Mouse (Mus musculus): Measurements from ENCODE around the gene Myzap.
"Not testable (repeated sequence)": the region's sequence is repeated elsewhere in the genome, so short reads cannot be mapped to it uniquely, and the experiment has no call there.

Gene Myzap

GRCm38 (mm10) chr9:71484871-71485474, 107.2 kb downstream of the Myzap start:
- in situ Hi-C loops (cut with MboI, MseI) = no loop called here

- in situ Hi-C loops (cut with MboI, MseI) = not testable (repeated sequence)
Measured at GRCm38 (mm10) chr9:71483872-71484271, 108.3 kb downstream of the Myzap start.

- in situ Hi-C loops (cut with MboI, MseI) = no loop called here
Measured at GRCm38 (mm10) chr9:71480305-71480704, 111.9 kb downstream of the Myzap start.

GRCm38 (mm10) chr9:71479413-71479812, 112.7 kb downstream of the Myzap start:
- in situ Hi-C loops (cut with MboI, MseI) = no loop called here

GRCm38 (mm10) chr9:71478596-71478995, 113.6 kb downstream of the Myzap start:
- in situ Hi-C loops (cut with MboI, MseI) = no loop called here

- in situ Hi-C loops (cut with MboI, MseI) = no loop called here
Measured at GRCm38 (mm10) chr9:71476601-71477000, 115.6 kb downstream of the Myzap start.

- in situ Hi-C loops (cut with MboI, MseI) = no loop called here
Measured at GRCm38 (mm10) chr9:71475536-71475935, 116.6 kb downstream of the Myzap start.

GRCm38 (mm10) chr9:71467434-71467833, 124.7 kb downstream of the Myzap start:
- in situ Hi-C loops (cut with MboI, MseI) = no loop called here

GRCm38 (mm10) chr9:71466111-71466510, 126.0 kb downstream of the Myzap start:
- in situ Hi-C loops (cut with MboI, MseI) = no loop called here

- in situ Hi-C loops (cut with MboI, MseI) = no loop called here
Measured at GRCm38 (mm10) chr9:71463072-71463667, 129.0 kb downstream of the Myzap start.

- in situ Hi-C loops (cut with MboI, MseI) = no loop called here
Measured at GRCm38 (mm10) chr9:71456738-71457137, 135.4 kb downstream of the Myzap start.
